Mouse (Mus musculus) left cerebral cortex, adult 9 months (tissue): ENCODE measurements at regions not wholly inside any gene's neighbourhood (a gene's known extent, or its start where the extent isn't known, plus 50 kb on each side); places are given as distances from the start of the nearest gene placed in this dataset.

ENCODE experiments used
- DNase-seq, 2 experiments: peaks; one replicate each; pipeline ENCODE4 v3.0.0; 2022; ENCODE audit warnings: low spot score in 2 of 2

DNA sequence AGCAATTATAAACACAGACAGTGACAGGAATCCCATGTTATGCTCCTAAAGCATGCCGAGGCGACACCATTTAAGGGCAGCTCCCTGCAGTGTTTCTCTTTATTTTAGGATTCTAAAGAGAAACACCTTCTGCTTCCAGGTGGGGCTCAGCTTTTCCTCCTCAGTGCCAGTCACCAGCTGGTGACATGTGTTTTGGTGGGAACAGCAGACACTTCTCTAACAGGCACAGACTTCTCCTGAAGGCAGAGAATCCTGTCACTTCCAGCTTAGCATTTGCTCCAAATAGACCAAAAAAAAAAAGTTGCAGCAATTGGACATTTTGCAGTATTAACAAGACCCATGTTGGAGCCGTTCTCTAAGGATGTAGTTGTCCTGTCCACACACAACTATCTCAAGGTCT is 115.6 kb upstream of the Cdh6 start:
- no peak for DNase-seq

DNA sequence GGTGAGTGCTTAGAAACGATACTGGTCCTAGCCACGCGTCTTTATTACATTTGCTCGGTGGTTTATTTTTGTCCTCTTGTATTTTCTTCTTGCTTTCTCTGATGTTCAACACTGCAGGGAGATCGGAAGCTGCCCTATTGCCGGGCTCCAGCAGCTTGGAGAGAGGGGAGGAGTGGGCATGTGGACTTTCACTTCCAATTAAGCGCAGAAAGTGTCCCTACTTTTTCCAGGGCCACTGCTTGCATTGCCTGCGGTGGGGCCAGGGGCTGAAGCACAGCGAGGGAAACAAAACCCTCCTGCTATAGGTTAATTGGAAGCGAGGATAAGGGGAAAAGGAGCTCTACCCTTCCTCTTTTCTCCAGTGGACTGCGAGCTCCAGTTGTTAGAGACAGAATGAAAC is 114.4 kb upstream of the Cdh6 start:
- DNase-seq: no peak

DNA sequence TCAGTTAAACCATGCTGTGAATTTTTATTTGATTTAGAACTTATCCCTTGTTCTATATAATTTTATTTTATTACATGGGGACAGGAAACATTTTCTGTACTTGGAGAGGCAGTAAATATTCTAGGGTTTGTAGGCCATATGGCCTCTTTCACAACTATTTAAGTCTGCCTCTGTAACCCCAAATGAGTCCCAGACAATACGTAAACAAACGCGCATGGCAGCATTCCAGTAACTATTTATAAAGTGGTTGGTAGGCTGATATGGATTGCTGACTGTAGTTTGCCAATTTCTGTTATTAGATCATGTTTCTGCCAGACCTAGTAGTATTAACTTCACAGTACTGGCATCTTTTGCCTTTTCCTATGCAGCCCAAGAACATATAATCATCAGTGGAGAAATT is 111.9 kb upstream of the Cdh6 start:
- no peak for DNase-seq

DNA sequence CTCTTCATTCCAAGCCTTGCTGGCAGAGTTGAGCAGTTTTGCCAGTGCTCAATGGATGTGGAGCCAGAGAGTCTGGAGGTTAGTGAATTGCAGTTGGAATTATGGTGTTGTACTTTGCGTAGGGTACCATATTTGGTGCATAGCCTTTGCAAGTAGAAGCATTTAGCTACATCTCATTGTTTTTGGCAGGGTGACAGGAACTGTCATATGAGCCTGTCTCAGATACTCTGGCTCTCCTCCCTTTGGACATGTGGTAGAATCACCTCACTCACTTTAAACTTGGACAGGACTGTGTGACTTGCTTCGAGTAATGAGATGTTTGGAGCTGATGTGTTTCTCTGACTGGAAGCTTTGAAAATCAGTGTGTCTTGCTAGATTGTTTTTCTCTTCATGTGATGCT is 110.7 kb upstream of the Cdh6 start:
- no peak for DNase-seq

DNA sequence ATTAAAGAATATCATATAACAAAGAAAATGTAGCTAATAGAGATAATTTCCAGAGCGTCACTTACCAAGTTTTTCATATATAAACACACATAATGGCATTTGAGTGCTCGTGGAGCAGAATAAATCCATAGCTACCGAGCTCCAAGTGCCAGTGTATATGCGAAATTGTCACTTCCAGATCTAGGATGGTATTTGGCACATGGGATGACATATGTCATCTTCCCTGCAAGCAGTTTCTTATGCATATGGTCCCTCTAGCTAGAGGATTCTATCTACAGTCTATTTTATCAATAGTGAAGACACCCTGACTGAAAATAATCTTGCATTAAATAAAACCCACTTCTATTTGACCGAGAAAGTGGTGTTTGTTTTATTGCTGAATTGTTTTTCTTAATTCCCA is 109.6 kb upstream of the Cdh6 start:
- DNase-seq: no peak

DNA sequence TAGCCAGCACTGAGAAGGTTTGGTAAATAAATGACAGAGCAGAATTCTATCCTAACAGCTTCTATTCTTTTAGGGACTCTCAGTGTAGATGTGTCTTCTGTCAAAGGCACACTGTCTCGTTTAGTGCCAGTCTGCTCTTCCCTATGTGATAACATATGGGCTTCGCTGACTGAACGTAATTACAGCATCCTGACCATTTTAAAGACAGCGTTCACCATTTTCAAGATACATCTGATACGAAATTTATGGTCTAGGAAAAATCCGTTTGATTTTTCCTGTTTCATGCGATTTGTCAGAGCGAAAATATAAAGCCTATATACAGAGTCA is 103.4 kb upstream of the Cdh6 start:
- DNase-seq: no peak

DNA sequence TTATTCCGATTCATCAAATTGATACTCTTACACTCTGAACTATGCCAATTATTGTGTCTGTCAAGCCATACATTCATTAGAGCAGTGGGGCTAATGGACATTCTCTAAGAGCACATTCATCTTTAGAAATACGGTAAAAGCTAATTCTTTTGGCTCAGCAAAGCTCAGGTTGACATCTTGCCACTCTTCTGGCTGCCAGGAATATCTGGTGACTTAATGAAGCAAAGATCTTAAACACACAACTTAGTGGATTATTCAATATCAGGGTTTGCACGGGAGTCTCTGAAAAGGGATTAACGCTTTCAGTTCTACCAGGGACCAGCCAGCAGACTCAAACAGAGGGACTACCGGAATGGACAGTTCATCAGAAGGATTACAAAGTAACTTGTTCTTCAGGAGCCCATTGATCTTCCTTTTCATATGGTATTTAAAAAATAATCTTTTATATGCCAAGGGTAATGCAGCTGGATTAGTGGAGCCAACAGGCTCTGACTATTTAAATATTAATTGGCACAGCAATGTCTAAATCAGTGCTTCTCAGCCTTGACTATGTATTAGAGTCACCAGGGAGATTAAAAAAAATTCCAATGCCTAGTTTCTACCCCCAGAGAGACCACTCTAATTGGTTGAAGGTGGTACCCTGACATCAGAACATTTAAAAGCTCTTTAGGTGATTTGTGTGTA is 102.9 kb upstream of the Cdh6 start:
- no peak for DNase-seq

DNA sequence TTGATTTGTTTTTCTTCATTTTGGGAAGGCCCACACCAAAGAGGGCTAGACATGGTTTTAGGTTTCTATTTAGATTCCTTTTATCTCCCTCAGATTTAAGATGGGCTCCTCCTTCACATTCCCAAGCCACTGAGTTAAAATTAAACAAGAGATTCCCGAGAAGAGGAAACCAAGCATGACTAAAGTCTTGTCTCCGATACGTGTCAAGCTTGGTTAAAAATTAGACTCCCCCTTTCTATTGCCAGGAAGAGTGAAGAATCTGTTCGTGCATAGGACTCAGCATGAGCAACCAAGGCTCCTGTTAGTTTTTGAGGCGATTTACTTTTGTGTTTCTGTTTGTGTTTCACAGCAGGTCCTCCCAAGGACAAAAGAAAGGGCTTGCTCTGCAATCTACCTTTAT is 101.9 kb upstream of the Cdh6 start:
- DNase-seq: no peak

DNA sequence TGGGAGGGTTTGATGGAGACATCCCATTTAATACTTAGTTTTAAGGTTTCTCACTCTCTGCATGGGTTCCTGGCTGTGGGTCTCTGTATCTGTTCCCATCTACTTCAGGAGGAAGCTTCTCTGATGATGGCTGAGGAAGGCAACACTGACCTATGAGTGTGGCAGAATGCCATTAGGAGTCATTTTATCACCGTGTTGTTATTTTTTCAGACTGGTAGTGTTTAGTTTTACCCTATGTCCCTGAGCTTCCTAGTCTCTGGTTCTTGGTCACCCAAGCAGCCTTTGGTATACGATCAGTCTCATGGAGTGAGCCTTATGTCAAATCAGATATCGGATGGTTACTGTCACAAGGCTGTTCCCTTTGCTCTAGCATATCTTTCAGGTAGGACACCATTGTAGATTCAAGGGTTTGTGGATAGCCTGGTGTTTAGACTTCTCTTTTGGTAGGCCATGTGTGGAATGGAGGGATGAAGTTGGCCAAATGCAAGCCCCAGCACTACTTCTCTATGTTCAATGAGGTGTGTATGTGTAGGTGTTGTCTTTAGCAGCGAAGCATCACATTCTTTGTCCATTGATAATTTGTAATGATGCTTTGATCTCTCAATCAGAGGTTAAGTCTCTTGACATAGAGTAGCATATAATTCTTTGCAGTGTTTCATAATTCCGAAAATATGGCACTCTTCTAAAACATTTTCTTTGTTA is 101.0 kb upstream of the Cdh6 start:
- no peak for DNase-seq

DNA sequence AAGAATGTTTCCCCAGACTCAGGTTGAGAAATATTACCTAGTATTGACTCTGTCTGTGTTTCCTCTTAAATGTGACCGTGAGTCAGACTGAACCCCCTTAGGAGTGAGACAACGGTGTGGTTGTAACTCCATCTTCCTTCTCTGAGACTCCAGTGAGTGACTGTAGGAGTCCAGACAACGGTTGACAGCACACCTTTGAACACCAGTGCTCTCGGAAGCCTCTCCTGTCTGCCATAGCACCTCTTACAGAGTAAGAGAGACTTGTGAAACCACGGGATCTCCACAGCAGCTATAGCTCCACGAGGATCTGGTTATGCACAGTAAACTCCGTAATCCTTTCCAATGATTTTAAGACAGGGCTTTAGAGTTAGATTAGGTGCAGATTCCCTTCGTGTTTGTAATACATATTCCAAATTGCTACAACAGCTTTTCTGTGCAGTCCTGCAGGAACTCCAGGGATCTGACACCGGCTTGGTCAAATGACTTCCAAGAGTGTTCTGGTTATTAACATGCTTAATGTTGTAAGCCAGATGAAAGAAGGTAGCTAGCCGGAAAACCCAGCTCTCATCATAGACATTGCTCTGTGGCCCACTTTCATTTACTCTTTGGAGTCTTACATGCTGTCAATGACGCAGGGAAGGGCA is 72.7 kb upstream of the Cdh6 start:
- DNase-seq: no peak

DNA sequence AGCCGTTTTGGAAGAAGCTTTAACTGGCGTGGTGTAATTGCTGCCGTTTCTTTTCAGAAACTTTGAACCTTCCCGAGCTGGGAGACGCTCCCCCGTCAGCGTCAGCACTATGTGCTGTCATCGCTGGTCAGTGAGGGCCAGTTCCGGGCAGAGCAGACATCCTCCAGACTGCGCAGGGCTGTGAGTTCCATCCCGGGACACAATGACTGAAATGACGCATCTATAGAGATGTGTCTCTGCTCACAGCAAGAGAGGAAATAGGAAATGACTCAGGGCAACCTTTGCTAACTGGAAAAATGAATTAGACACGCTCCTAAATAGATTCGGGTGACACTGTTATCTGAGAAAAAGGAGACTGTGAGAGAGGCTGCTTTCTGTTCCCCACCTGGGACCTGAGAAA is 70.8 kb upstream of the Cdh6 start:
- DNase-seq: no peak

DNA sequence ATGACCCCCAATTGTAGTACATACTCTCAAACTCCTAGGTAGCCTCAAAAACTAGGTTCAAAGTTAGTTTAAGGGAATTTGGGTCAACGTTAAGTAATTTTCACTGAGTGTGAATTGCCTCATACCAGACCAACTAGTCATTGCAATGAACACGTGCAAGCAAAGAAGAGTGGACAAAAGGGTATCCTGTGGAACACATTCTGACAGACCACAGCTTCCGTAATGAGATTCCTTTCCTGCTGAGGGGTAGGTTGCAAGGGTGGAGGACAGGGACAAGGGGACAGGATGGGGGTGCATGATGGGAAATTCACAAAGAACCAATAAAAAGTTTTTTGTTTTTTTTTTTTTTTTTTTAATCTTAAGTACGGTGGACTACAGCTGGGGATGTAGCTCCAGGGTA is 70.1 kb upstream of the Cdh6 start:
- no peak for DNase-seq

DNA sequence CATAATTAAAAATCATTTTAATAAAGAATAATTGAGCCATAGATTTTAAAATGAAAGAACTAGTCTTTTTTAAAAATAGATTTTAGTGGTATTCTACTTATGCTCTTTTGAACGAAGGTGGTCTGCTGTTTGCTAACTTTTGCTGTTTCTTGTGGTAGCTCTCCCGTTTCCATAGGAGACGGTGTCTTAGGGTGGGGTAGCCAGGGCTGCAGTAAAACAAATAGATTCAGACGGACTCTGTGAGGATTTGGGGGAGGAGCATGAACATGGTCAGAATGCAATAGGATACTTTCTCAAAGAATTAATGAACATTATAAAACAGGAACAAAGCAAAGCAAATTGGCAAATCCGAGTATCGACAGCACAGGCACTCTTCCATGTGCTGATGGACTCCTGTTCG is 67.5 kb upstream of the Cdh6 start:
- no peak for DNase-seq

DNA sequence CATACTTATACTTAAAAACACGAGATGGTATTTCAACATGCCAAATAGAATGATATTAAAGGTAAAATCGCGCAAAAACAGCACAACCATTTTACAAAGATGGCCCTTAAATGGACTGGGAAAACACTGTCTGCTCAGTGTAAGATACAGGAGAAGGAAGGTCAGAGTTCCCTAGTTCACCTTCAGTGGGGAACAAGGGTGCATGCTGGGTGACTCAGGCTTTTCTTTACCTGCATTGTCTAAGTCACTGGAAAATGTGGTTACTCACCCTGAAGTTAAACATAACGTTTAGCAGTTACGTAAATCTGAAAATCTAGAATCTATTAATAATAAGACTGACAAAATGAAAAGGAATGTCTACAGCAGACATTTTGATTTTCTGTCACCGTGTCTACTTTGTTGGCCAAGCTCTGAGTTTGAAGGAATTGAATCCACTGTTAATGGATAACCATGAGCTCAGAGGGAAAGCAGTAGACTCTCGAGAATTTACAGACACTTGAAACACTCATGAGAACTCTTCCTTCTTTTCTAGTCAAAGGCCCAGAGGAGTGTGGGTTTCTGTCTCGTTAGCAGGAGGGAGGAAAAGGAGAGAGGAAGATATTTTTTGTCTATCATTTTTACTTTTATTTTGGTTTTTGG is 63.5 kb upstream of the Cdh6 start:
- DNase-seq: no peak

DNA sequence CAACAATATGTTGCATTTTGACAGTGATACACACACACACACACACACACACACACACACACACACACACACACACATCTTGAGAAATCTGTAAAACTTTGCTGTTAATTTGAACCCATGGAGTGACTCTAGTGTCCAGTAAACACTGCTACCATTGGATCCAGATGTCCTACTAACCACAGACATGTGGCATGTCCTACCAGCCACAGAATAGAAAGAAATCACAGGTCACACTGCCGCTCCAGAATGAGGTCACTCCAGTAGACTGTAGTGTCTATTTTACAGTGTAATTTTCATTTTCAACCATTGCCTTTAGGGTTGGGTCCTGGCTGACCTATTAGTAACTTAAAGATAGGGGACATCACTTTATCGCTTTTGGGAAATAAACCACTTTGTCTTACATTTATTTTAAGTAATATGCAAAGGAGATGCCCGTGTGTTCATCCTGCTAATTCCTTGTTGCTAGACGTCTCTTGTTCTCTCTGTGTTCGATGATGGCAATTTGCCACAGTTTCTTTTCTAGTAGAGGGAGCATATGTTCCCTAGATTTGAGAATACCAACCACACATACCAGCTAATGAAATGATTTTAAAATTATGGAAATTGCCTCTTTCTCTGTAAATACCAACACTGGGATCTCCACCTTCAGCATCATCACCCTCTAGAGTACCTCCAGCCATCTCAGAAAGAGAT is 59.2 kb upstream of the Cdh6 start:
- DNase-seq: no peak

DNA sequence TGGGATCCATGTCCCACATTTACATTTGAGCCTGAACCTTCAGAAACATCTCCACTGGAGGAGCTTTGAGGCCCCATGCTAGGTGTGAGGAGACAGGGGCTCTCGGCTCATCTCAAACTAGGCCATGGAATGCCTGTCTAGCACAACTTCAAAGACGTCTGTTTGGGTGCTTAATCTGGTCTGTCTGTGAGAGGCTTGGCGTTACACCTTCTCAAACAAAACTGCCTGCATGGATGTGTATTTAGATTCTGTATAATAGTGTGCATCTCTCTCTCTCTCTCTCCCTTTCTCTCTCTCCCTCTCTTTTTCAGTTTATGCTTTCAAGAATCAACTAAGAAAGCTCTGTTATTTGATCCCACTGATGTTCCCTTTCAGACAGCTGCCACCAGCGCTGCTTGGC is 58.1 kb upstream of the Cdh6 start:
- no peak for DNase-seq

DNA sequence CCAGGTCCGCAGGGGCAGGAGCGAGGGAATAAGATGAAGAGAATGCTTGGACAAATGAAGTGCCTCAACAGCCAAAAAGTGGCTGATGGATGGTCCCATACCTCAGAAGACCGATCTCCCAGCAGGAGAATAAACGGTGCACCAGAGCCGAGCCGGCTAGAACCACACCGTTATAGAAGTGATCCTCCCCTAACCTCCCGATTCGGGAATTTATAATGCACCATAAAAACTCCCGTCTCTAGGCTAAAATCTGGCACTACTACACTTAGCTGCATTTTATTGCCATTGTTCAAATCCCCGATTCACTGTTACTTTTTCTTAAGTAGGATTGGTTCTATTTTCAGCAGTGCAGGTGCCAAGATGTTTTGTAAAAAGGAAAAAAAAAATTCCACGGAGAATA is 54.6 kb upstream of the Cdh6 start:
- no peak for DNase-seq
